Mouse (Mus musculus): ENCODE data around the gene Gzmg. TPM values are rescaled to one million over a fixed set of nuclear protein-coding genes. Genes with fewer than 3 reads are reported as not detected.
"Not testable (repeated sequence)": the region's sequence is repeated elsewhere in the genome, so short reads cannot be mapped to it uniquely, and the experiment has no call there.

Gzmg gene
- total RNA-seq (2021): not detected
- long read RNA-seq, experiment 1: 0 reads
- long read RNA-seq, experiment 2: 0 reads

- not testable (repeated sequence) for DNase-seq
These were observed at the start of gene Gzmg for GRCm38 (mm10) chr14:56159479-56159878. TSS of gene Gzmg (minus strand) at chr14:56159579.

- no peak for DNase-seq
These were observed 46.2 kb upstream of the Gzmg start for GRCm38 (mm10) chr14:56205613-56206012.

GRCm38 (mm10) chr14:56205021-56205420, 45.6 kb upstream of the Gzmg start:
- DNase-seq: not testable (repeated sequence)

GRCm38 (mm10) chr14:56203975-56204374, 44.6 kb upstream of the Gzmg start:
- DNase-seq: no peak

GRCm38 (mm10) chr14:56186946-56187345, 27.6 kb upstream of the Gzmg start:
- DNase-seq: no peak

- DNase-seq: no peak
These were observed 27.1 kb upstream of the Gzmg start for GRCm38 (mm10) chr14:56186521-56186920.

- not testable (repeated sequence) for DNase-seq
These were observed 18.3 kb upstream of the Gzmg start for GRCm38 (mm10) chr14:56177651-56178050.

GRCm38 (mm10) chr14:56174499-56174898, 15.1 kb upstream of the Gzmg start, which contains the start of gene Gzmn:
TSS of gene Gzmn (minus strand) at chr14:56174599.
- DNase-seq: no peak

GRCm38 (mm10) chr14:56173396-56173795, 14.0 kb upstream of the Gzmg start:
- no peak for DNase-seq

GRCm38 (mm10) chr14:56172744-56173143, 13.4 kb upstream of the Gzmg start:
- DNase-seq: no peak

- DNase-seq: no peak
These were observed 8.6 kb upstream of the Gzmg start for GRCm38 (mm10) chr14:56168009-56168408.

- no peak for DNase-seq
These were observed 2.7 kb upstream of the Gzmg start for GRCm38 (mm10) chr14:56162109-56162508.

- no peak for DNase-seq
These were observed 4.0 kb downstream of the Gzmg start for GRCm38 (mm10) chr14:56155340-56155739.

- DNase-seq: not testable (repeated sequence)
These were observed 25.7 kb downstream of the Gzmg start for GRCm38 (mm10) chr14:56133675-56134074.

- DNase-seq: not testable (repeated sequence)
These were observed 26.9 kb downstream of the Gzmg start, which contains the start of gene Gzmd for GRCm38 (mm10) chr14:56132508-56132907. TSS of gene Gzmd (minus strand) at chr14:56132608.

GRCm38 (mm10) chr14:56128341-56128740, 31.0 kb downstream of the Gzmg start:
- DNase-seq: no peak

- no peak for DNase-seq
These were observed 35.9 kb downstream of the Gzmg start for GRCm38 (mm10) chr14:56123516-56123915.

- no peak for DNase-seq
These were observed 38.9 kb downstream of the Gzmg start, which contains the start of gene Gzme for GRCm38 (mm10) chr14:56120525-56120924. TSS of gene Gzme (minus strand) at chr14:56120625.

- not testable (repeated sequence) for DNase-seq
These were observed 43.7 kb downstream of the Gzmg start for GRCm38 (mm10) chr14:56115531-56116310.
